In the genomic region with DNA sequence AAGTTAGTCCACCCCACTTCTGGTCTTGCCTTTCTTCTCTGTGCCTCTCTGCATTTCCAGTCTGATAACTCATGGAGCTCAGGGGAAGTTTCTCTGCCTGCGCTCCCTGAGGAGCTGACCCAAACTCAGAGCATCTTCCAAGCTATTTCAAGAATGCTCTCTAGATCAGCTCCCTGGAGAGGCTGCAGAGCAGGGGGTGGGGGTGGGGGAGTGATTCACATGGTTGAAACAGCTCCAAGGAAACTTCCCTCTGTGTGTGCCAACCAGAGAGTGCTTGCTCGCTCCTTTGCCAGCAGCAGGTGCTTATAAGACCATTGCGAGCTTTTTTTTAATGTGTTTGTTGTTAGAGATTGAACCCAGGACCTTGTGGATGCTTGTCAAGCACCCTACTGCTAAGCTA, we compare ENCODE assay signal across 10 mouse cellular contexts.
DNase-seq lines count a peak whose midpoint lies in the region; ATAC-seq lines count a peak whose summit lies in the region.
"Had no signal": no experiment of that assay in that cellular context is flagged by ENCODE, and none has a peak within 500 bp of the region (broad histone marks: within the 10 kb centered on the region; RNA-seq: fewer than 3 reads in every experiment).

No protein-coding gene starts in this region.

- H3K27ac ChIP-seq in kidney, embryonic 14.5 days (ENCODE audit: low read depth, low read length): no peak overlapping the region
- H3K27ac ChIP-seq: embryonic facial prominence, embryonic 15.5 days; stomach, embryonic 15.5 days had no signal

- DNase-seq in adrenal gland, postnatal 10 days: peak; percentile 45
- DNase-seq in adrenal gland, postnatal 4 days (ENCODE audit: low spot score in 2 of 2): no peak
- DNase-seq in kidney, postnatal 10 days: peak; percentile 46
- DNase-seq in brain, adult 2 months (ENCODE audit: low read depth, low spot score): peak; percentile 85
- peak; percentile 25 for DNase-seq in lung, postnatal 36 days
- no peak for DNase-seq in layer of hippocampus, adult 11-12 months (ENCODE audit: low spot score)
- DNase-seq in cerebellum, adult 11-12 months: no peak

- WGBS in kidney, embryonic 14.5 days: 73% methylated on average over 3 of the region's 3 CpGs

- H3K36me3 ChIP-seq in kidney, embryonic 14.5 days (ENCODE audit: control insufficient read depth, insufficient read depth, low read length): no peaks in the 10 kb centered on the region
- H3K36me3 ChIP-seq: embryonic facial prominence, embryonic 15.5 days; stomach, embryonic 15.5 days had no signal

- no peaks in the 10 kb centered on the region for H3K9me3 ChIP-seq in kidney, embryonic 14.5 days (ENCODE audit: control insufficient read depth, low read length)
- H3K9me3 ChIP-seq: embryonic facial prominence, embryonic 15.5 days; stomach, embryonic 15.5 days had no signal

- H3K27me3 ChIP-seq in kidney, embryonic 14.5 days (ENCODE audit: control insufficient read depth, insufficient read depth, low read length): no peaks in the 10 kb centered on the region
- H3K27me3 ChIP-seq: embryonic facial prominence, embryonic 15.5 days; stomach, embryonic 15.5 days had no signal

- H3K4me3 ChIP-seq in kidney, embryonic 14.5 days (ENCODE audit: low read length): no peak overlapping the region
- H3K4me3 ChIP-seq: embryonic facial prominence, embryonic 15.5 days; stomach, embryonic 15.5 days had no signal

- no peak for ATAC-seq in kidney, embryonic 14.5 days (ENCODE audit: low FRiP score, low TSS enrichment)

- H3K4me2 ChIP-seq in kidney, embryonic 14.5 days (replicated peaks; ENCODE audit: low read depth, low read length): no peak overlapping the region
- H3K4me2 ChIP-seq: embryonic facial prominence, embryonic 15.5 days; stomach, embryonic 15.5 days had no signal

- no peak overlapping the region for H3K9ac ChIP-seq in kidney, embryonic 14.5 days (ENCODE audit: low read depth, low read length)
- H3K9ac ChIP-seq: embryonic facial prominence, embryonic 15.5 days; stomach, embryonic 15.5 days had no signal

- H3K4me1 ChIP-seq in kidney, embryonic 14.5 days (ENCODE audit: control insufficient read depth, insufficient read depth, low read length): no peaks in the 10 kb centered on the region
- H3K4me1 ChIP-seq: embryonic facial prominence, embryonic 15.5 days; stomach, embryonic 15.5 days had no signal

Comparison
In these comparisons a context has a peak if more than half of its experiments do, and no peak if none do; other contexts are left out.
1. DNase-seq: peak in adrenal gland, postnatal 10 days (single experiment), kidney, postnatal 10 days (single experiment), brain, adult 2 months (single experiment) and lung, postnatal 36 days (single experiment); none in adrenal gland, postnatal 4 days (0 of 2), layer of hippocampus, adult 11-12 months (single experiment) and cerebellum, adult 11-12 months (single experiment).